Mouse (Mus musculus): ENCODE measurements around the gene Usp31.

The Usp31 gene

GRCm38 (mm10) chr7:121658866-121659265, 48.2 kb downstream of the Usp31 start:
- no peak for DNase-seq (ENCODE audit: low spot score)

- DNase-seq (ENCODE audit: low spot score) = no peak
Measured at GRCm38 (mm10) chr7:121654675-121655074, 52.4 kb downstream of the Usp31 start.

GRCm38 (mm10) chr7:121652629-121653028, 54.4 kb downstream of the Usp31 start:
- DNase-seq (ENCODE audit: low spot score) = no peak

GRCm38 (mm10) chr7:121650724-121651123, 56.3 kb downstream of the Usp31 start:
- no peak for DNase-seq (ENCODE audit: low spot score)

GRCm38 (mm10) chr7:121640998-121641762, 65.9 kb downstream of the Usp31 start:
- peak; percentile 80 for DNase-seq (ENCODE audit: low spot score)

GRCm38 (mm10) chr7:121636732-121637131, 70.3 kb downstream of the Usp31 start:
- no peak for DNase-seq (ENCODE audit: low spot score)

GRCm38 (mm10) chr7:121634236-121634635, 72.8 kb downstream of the Usp31 start:
- DNase-seq (ENCODE audit: low spot score) = no peak

GRCm38 (mm10) chr7:121622835-121623420, 84.1 kb downstream of the Usp31 start:
- no peak for DNase-seq (ENCODE audit: low spot score)

GRCm38 (mm10) chr7:121622433-121622832, 84.6 kb downstream of the Usp31 start:
- DNase-seq (ENCODE audit: low spot score) = no peak

- peak; percentile 73 for DNase-seq (ENCODE audit: low spot score)
Measured at GRCm38 (mm10) chr7:121601697-121602096, 105.4 kb downstream of the Usp31 start.

- DNase-seq (ENCODE audit: low spot score) = peak; percentile 81
Measured at GRCm38 (mm10) chr7:121596401-121596800, 110.7 kb downstream of the Usp31 start.

- no peak for DNase-seq (ENCODE audit: low spot score)
Measured at GRCm38 (mm10) chr7:121595496-121595895, 111.6 kb downstream of the Usp31 start.

GRCm38 (mm10) chr7:121595085-121595484, 112.0 kb downstream of the Usp31 start:
- DNase-seq (ENCODE audit: low spot score) = no peak

- DNase-seq (ENCODE audit: low spot score) = no peak
Measured at GRCm38 (mm10) chr7:121594623-121595022, 112.4 kb downstream of the Usp31 start.
